Mouse (Mus musculus) liver, embryonic 14.5 days (tissue): ENCODE data around the gene Lrp8.

ENCODE experiments used
- CTCF ChIP-seq: IDR thresholded peaks from 2 replicates; pipeline ENCODE4 v1.5.1; 2016; ENCODE audit warnings: antibody characterized with exemption, low read depth, control low read depth
- EP300 ChIP-seq: IDR thresholded peaks from 2 replicates; pipeline ENCODE4 v1.6.1; 2016; ENCODE audit warnings: antibody characterized with exemption, low read depth

DNA sequence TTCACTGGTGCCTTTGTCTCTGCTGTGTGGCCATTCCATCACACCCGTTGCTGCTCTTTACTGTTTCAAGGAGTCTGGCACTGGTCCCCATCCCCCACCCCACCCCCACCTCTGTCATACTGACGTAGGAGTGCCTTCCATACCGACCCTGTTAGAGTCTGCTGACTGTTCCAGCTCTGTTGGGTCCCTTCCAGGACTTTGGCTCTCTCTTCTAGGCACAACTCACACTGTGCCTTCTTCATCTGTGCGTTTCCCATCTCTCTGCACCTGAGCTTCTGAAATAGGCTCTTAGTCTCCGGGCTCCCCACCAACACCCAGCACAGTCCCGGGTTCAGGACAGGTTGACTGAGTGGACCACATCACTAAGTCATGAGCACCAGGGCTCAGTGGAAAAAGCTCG lies 44.7 kb downstream of the Lrp8 start:
- TF ChIP-seq CTCF = no peak
- no peak for TF ChIP-seq EP300
